Mouse (Mus musculus): ENCODE measurements around the gene Eif4enif1.

DNA sequence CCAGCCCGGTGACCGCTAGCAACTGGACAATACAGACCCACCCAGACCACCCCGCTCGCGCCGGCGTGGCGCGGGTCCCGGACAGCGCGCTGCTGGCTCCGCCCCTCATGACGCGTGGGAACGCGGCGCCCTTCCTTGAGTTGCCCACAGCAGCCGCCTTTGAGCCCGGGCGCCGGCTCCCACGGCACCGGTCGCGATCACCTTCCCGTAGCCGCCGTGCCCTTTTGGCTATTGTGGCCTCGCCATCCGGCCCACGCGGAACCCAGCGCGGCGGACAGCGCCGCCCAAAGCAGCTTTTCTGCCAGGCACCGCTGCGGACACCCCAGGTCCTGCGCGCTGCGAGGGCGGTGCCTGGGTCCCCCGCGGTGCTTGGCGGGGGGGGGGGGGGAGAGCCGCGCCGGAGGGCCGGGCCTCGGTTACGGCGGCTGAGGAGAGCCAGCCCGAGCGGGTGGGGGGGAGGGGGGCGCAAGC, at the start of gene Eif4enif1:
- TF ChIP-seq POLR2A (IDR thresholded peaks at IDR 0.05; ENCODE audit: borderline replicate concordance, control insufficient read depth, low read depth, low read length) (no peak), CTCF (IDR thresholded peaks at IDR 0.05; ENCODE audit: control insufficient read depth, insufficient read depth, low read length) (no peak)
